Mouse (Mus musculus) C2C12 (cell line): Measurements from ENCODE around the gene Stk11.

Experiments
- CTCF ChIP-seq: IDR thresholded peaks from one replicate; pipeline ENCODE4 v1.5.1; 2011; ENCODE audit not compliant: control insufficient read depth, insufficient read depth, insufficient read length
- FOSL1 ChIP-seq: IDR thresholded peaks from one replicate; pipeline ENCODE4 v1.8.0; 2011; ENCODE audit warnings: mild to moderate bottlenecking, low read length; ENCODE audit not compliant: poor library complexity, insufficient read depth, severe bottlenecking
- MYOG ChIP-seq: IDR thresholded peaks from one replicate; pipeline ENCODE4 v1.6.1; 2011; ENCODE audit not compliant: control insufficient read depth, insufficient read length; ENCODE audit errors: extremely low read depth
- USF1 ChIP-seq: IDR thresholded peaks from one replicate; pipeline ENCODE4 v1.6.1; 2011; ENCODE audit warnings: low read depth, mild to moderate bottlenecking, control low read depth, moderate library complexity

DNA sequence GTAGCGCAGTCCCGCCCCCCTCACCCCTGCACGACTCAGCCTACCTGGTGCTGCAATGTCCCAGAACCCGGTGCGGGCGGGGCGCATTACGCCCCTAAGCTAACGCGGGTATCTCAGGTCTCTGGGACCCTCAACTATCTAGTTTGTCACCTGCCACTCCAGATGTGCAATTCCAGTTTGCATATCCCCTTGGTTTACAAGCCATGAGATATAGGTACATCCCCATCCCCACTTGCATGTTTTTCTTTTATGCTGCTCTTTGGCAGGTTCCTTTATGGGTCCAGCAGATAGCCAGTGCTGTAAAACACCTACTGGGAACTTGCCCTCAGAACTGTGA lies 23.8 kb downstream of the Stk11 start:
- TF ChIP-seq CTCF (no peak), FOSL1 (no peak), MYOG (no peak), USF1 (no peak)
